Mouse (Mus musculus): ENCODE measurements around the gene Tmem117. TPM values are rescaled to one million over a fixed set of nuclear protein-coding genes. Genes with fewer than 3 reads are reported as not detected.

Gene Tmem117
- total and polyA plus RNA-seq, 2 experiments from 2014 or later: 19.1 to 20.4 TPM

DNA sequence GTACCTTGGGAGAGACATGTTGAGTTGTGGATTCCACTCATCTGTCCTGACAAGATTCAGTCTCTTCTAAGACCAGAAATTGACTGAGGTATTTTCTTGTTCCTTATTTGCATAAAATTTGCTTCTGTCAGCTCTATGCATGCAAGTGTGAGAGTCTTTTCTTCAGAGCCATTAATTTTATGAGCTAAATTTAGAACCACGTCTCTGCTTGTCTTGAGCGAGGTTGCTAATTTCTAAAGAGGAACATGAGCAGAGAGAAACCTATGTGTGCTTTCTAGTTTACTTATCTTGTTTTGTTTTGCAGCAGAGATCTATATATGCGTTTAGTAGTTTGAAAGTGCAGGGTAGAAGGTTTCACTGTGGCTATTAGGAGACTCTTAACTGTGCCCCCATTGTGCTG, 26.6 kb upstream of the Tmem117 start:
- no peaks in the 10 kb centered on the region for H3K36me3 ChIP-seq (ENCODE audit: insufficient read depth, low read length)
- no peaks in the 10 kb centered on the region for H3K9me3 ChIP-seq (ENCODE audit: low read length)
- H3K27me3 ChIP-seq (ENCODE audit: insufficient read depth, low read length): no peaks in the 10 kb centered on the region
- H3K27ac ChIP-seq (ENCODE audit: low read depth, low read length): no peak overlapping the region
- TF ChIP-seq CTCF (IDR thresholded peaks at IDR 0.05): no peak
- H3K4me3 ChIP-seq (ENCODE audit: low read depth, low read length): no peak overlapping the region
- no peak for DNase-seq (ENCODE audit: low spot score)
- H3K4me2 ChIP-seq (ENCODE audit: low read depth, low read length, poor library complexity, severe bottlenecking): no peak overlapping the region
- H3K9ac ChIP-seq (replicated peaks; ENCODE audit: low read length, poor library complexity, severe bottlenecking): no peak overlapping the region
- no peak for ATAC-seq (ENCODE audit: low FRiP score)
- no peaks in the 10 kb centered on the region for H3K4me1 ChIP-seq (ENCODE audit: insufficient read depth, low read length)
- WGBS: 80% methylated on average over 3 of the region's 3 CpGs

DNA sequence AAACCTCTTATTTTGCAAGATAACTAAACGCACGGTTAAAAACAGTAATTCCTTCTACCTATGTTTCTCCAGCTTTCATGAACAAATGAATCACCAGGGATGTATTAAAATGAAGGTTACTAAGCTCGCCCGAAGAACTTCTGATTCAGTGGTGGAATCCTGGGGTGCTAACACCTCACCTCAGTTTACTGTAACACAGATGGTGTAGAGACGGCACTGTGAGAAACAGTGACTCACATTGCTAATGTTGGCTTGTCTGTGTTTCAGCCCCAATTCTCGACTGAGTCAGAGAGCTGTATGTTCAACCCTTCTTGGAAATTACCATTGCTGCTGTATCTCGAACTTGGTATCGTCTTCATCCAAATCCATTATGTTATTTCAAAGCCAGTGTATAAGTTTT, 21.3 kb upstream of the Tmem117 start:
- Histone ChIP-seq H3K9me3 (ENCODE audit: low read length) (no peaks in the 10 kb centered on the region), H3K27ac (ENCODE audit: low read depth, low read length) (no peak overlapping the region), H3K4me1 (ENCODE audit: insufficient read depth, low read length) (no peaks in the 10 kb centered on the region), H3K9ac (replicated peaks; ENCODE audit: low read length, poor library complexity, severe bottlenecking) (no peak overlapping the region), H3K4me2 (ENCODE audit: low read depth, low read length, poor library complexity, severe bottlenecking) (no peak overlapping the region), H3K36me3 (ENCODE audit: insufficient read depth, low read length) (no peaks in the 10 kb centered on the region), H3K27me3 (ENCODE audit: insufficient read depth, low read length) (no peaks in the 10 kb centered on the region), H3K4me3 (ENCODE audit: low read depth, low read length) (no peak overlapping the region)
- no peak for TF ChIP-seq CTCF (IDR thresholded peaks at IDR 0.05)
- ATAC-seq (ENCODE audit: low FRiP score) (no peak), DNase-seq (ENCODE audit: low spot score) (no peak)
- 95% methylated on average over 8 of the region's 8 CpGs for WGBS

DNA sequence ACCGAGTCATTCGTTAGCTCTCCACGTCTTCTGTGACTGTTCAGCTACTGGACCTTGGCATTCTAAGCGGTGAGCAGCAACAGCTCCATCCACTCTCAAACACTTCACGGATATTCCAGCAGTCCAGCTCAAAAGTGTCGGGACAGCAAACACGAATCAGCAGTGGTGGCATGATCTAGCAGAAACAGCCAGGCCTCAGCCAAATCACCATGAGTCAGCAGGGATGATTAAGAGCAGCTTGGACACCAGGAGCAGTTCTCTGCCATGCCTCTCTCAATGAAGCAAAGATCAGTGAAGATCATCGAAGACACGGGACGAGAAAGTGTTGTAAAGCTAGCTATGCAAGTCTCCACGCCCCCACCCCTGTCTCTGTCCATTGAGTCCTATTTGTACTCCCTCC, 13.0 kb upstream of the Tmem117 start:
- no peaks in the 10 kb centered on the region for H3K27me3 ChIP-seq (ENCODE audit: insufficient read depth, low read length)
- H3K27ac ChIP-seq (ENCODE audit: low read depth, low read length): no peak overlapping the region
- no peaks in the 10 kb centered on the region for H3K36me3 ChIP-seq (ENCODE audit: insufficient read depth, low read length)
- H3K9me3 ChIP-seq (ENCODE audit: low read length): no peaks in the 10 kb centered on the region
- ATAC-seq (ENCODE audit: low FRiP score) (no peak), DNase-seq (ENCODE audit: low spot score) (no peak)
- WGBS: 94% methylated on average over 11 of the region's 11 CpGs
- TF ChIP-seq CTCF (IDR thresholded peaks at IDR 0.05): no peak
- no peak overlapping the region for H3K4me3 ChIP-seq (ENCODE audit: low read depth, low read length)
- H3K4me1 ChIP-seq (ENCODE audit: insufficient read depth, low read length): no peaks in the 10 kb centered on the region
- no peak overlapping the region for H3K4me2 ChIP-seq (ENCODE audit: low read depth, low read length, poor library complexity, severe bottlenecking)
- H3K9ac ChIP-seq (replicated peaks; ENCODE audit: low read length, poor library complexity, severe bottlenecking): no peak overlapping the region

DNA sequence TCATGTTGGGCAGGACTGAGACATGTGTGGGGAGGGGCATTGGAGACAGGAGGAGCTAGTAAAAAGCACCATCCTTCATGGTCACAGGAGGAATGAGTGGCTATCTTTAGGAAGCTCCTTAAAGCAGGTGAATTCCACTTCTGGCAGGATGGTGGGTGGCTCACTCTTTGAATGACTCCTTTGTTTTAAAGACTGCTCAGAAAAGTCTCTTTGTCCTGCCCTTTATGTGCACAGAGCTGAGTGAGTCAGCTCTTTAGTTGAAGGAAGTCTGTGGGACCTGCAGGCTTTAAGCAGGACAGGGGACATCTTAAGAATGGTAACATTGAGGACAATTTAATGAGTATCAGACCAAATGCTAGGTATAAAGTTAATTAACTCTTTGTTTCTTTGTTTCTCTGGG, 8.1 kb upstream of the Tmem117 start:
- no peak for DNase-seq (ENCODE audit: low spot score)
- no peaks in the 10 kb centered on the region for H3K27me3 ChIP-seq (ENCODE audit: insufficient read depth, low read length)
- H3K27ac ChIP-seq (ENCODE audit: low read depth, low read length): no peak overlapping the region
- ATAC-seq (ENCODE audit: low FRiP score): no peak
- no peak overlapping the region for H3K4me3 ChIP-seq (ENCODE audit: low read depth, low read length)
- no peak for TF ChIP-seq CTCF (IDR thresholded peaks at IDR 0.05)
- H3K9ac ChIP-seq (replicated peaks; ENCODE audit: low read length, poor library complexity, severe bottlenecking): no peak overlapping the region
- H3K36me3 ChIP-seq (ENCODE audit: insufficient read depth, low read length): no peaks in the 10 kb centered on the region
- no peak overlapping the region for H3K4me2 ChIP-seq (ENCODE audit: low read depth, low read length, poor library complexity, severe bottlenecking)
- H3K9me3 ChIP-seq (ENCODE audit: low read length): no peaks in the 10 kb centered on the region
- H3K4me1 ChIP-seq (ENCODE audit: insufficient read depth, low read length): no peaks in the 10 kb centered on the region

DNA sequence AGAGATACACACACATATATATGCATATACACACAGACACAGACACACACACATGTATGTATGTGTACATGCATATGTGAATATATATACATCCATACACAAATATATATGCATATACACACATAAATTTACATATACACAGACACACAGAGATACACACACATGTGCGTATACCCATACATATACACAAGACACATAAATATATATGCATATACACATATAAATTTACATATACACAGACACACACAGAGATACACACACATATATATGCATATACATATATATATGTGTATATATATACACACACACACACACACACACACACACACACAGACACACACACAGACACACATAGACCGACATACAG, 586 bp upstream of the Tmem117 start:
- ATAC-seq (ENCODE audit: low FRiP score) (no peak; the same call in 1 of the 2 replicates), DNase-seq (ENCODE audit: low spot score) (no peak)
- H3K27ac ChIP-seq (ENCODE audit: low read depth, low read length): no peak overlapping the region; the same call in 1 of the 2 replicates
- peak overlapping the region; percentile 95 for H3K9ac ChIP-seq (replicated peaks; ENCODE audit: low read length, poor library complexity, severe bottlenecking)
- 0 out of 2 replicates have a peak, but pooled peaks cover 3% of the 10 kb centered on the region for H3K4me1 ChIP-seq (ENCODE audit: insufficient read depth, low read length)
- no peak for TF ChIP-seq CTCF (IDR thresholded peaks at IDR 0.05)
- no peaks in the 10 kb centered on the region for H3K36me3 ChIP-seq (ENCODE audit: insufficient read depth, low read length)
- no peaks in the 10 kb centered on the region for H3K27me3 ChIP-seq (ENCODE audit: insufficient read depth, low read length)
- WGBS: 46% methylated on average over 2 of the region's 2 CpGs
- H3K9me3 ChIP-seq (ENCODE audit: low read length): no peaks in the 10 kb centered on the region
- H3K4me2 ChIP-seq (ENCODE audit: low read depth, low read length, poor library complexity, severe bottlenecking): peak overlapping the region; percentile 92
- peak overlapping the region; percentile 71 for H3K4me3 ChIP-seq (ENCODE audit: low read depth, low read length)

DNA sequence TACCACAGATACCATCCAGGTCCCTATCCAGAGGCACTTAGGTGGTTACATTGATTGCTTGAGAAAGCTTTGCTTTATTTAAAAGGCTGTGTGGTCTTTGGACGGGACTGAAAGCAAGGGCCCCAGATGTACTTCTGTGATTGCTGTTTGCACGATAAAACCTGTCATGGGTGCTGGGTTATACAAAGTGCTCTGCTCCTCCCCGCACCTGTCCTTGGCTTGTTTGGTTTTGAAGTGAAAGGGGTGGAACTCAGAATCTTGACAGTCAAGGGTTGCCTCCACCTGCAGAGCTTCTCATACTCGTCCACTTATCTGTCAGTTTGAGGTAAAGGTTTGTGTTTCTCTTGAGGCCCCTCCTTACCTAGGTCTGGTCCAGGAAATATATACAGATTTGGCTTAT, 1.5 kb downstream of the Tmem117 start:
- no peak overlapping the region for H3K4me3 ChIP-seq (ENCODE audit: low read depth, low read length)
- no peak overlapping the region for H3K4me2 ChIP-seq (ENCODE audit: low read depth, low read length, poor library complexity, severe bottlenecking)
- WGBS: 87% methylated on average over 4 of the region's 4 CpGs
- DNase-seq (ENCODE audit: low spot score) (no peak), ATAC-seq (ENCODE audit: low FRiP score) (no peak)
- no peak for TF ChIP-seq CTCF (IDR thresholded peaks at IDR 0.05)
- H3K27ac ChIP-seq (ENCODE audit: low read depth, low read length): no peak overlapping the region
- no peak overlapping the region for H3K9ac ChIP-seq (replicated peaks; ENCODE audit: low read length, poor library complexity, severe bottlenecking)
- no peaks in the 10 kb centered on the region for H3K9me3 ChIP-seq (ENCODE audit: low read length)
- no peaks in the 10 kb centered on the region for H3K27me3 ChIP-seq (ENCODE audit: insufficient read depth, low read length)
- H3K4me1 ChIP-seq (ENCODE audit: insufficient read depth, low read length): 0 out of 2 replicates have a peak, but pooled peaks cover 3% of the 10 kb centered on the region
- H3K36me3 ChIP-seq (ENCODE audit: insufficient read depth, low read length): no peaks in the 10 kb centered on the region

Measured in midbrain, postnatal 0 days (tissue).